In the genomic region with DNA sequence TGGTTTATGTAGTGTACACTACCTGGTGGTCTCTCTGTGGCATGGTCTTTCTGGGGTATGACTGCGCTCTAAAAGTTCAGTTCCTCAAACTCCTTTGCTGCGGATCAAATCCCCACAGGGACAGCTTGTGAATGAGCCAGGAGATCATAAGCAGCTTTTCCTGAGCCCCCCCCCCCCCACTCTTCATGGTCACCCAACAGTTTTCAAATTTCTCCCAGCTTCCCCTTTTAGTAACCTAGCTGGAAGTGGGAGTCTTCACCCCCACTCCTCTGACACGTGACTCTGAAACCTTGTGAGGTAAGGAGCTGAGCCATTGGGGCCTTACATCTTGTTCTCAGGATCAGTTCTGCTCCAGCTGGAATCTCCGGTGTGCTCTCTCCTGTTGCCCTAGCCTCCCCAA, we compare ENCODE assay signal across 33 mouse cellular contexts.
"Had no signal": no experiment of that assay in that cellular context is flagged by ENCODE, and none has a peak within 500 bp of the region (broad histone marks: within the 10 kb centered on the region; RNA-seq: fewer than 3 reads in every experiment).

No protein-coding gene starts in this region.

- H3K9ac ChIP-seq: limb, embryonic 12.5 days; limb, embryonic 13.5 days; limb, embryonic 15.5 days; liver, embryonic 12.5 days; liver, embryonic 13.5 days; liver, embryonic 14.5 days; liver, embryonic 15.5 days; liver, postnatal 0 days; lung, embryonic 14.5 days; lung, embryonic 15.5 days; midbrain, embryonic 12.5 days; midbrain, embryonic 13.5 days; midbrain, embryonic 15.5 days; neural tube, embryonic 12.5 days; neural tube, embryonic 13.5 days had no signal

- H3K4me2 ChIP-seq: limb, embryonic 12.5 days; limb, embryonic 13.5 days; limb, embryonic 15.5 days; liver, embryonic 11.5 days; liver, embryonic 12.5 days; liver, embryonic 13.5 days; liver, embryonic 15.5 days; lung, embryonic 14.5 days; lung, embryonic 15.5 days; midbrain, embryonic 11.5 days; midbrain, embryonic 12.5 days; midbrain, embryonic 13.5 days; midbrain, embryonic 15.5 days; neural tube, embryonic 12.5 days; neural tube, embryonic 13.5 days had no signal

- H3K9me3 ChIP-seq: limb, embryonic 10.5 days; limb, embryonic 12.5 days; limb, embryonic 13.5 days; limb, embryonic 15.5 days; liver, embryonic 12.5 days; liver, embryonic 13.5 days; liver, embryonic 15.5 days; lung, embryonic 15.5 days; megakaryocyte, embryonic 14.5 days; midbrain, embryonic 10.5 days; midbrain, embryonic 12.5 days; midbrain, embryonic 13.5 days; midbrain, embryonic 15.5 days; neural tube, embryonic 12.5 days; neural tube, embryonic 13.5 days had no signal

- ATAC-seq: liver, embryonic 12.5 days; liver, postnatal 0 days; lung, postnatal 0 days; midbrain, embryonic 13.5 days; midbrain, embryonic 15.5 days; midbrain, embryonic 16.5 days had no signal

- H3K27me3 ChIP-seq: limb, embryonic 13.5 days; limb, embryonic 15.5 days; liver, embryonic 12.5 days; liver, embryonic 13.5 days; liver, embryonic 15.5 days; lung, embryonic 15.5 days; megakaryocyte, embryonic 14.5 days; midbrain, embryonic 12.5 days; midbrain, embryonic 13.5 days; midbrain, embryonic 15.5 days; neural tube, embryonic 12.5 days; neural tube, embryonic 13.5 days had no signal

- H3K27ac ChIP-seq: limb, embryonic 10.5 days; limb, embryonic 12.5 days; limb, embryonic 13.5 days; limb, embryonic 15.5 days; liver, embryonic 12.5 days; liver, embryonic 13.5 days; liver, embryonic 14.5 days; liver, embryonic 15.5 days; lung, embryonic 15.5 days; macrophage; midbrain, embryonic 10.5 days; midbrain, embryonic 12.5 days; midbrain, embryonic 13.5 days; midbrain, embryonic 15.5 days; neural tube, embryonic 12.5 days; neural tube, embryonic 13.5 days had no signal

- H3K36me3 ChIP-seq: limb, embryonic 10.5 days; limb, embryonic 12.5 days; limb, embryonic 13.5 days; limb, embryonic 15.5 days; liver, embryonic 12.5 days; liver, embryonic 13.5 days; lung, embryonic 15.5 days; midbrain, embryonic 10.5 days; midbrain, embryonic 12.5 days; midbrain, embryonic 13.5 days; midbrain, embryonic 15.5 days; neural tube, embryonic 12.5 days; neural tube, embryonic 13.5 days had no signal

- DNase-seq: left cerebral cortex, postnatal 4 days; liver; liver, embryonic 13.5 days; liver, postnatal 0 days; lung, adult 18-20 months; lung, adult 2 months; lung, postnatal 10 days; lung, postnatal 14 days; lung, postnatal 36 days; lung, postnatal 4 days; midbrain, embryonic 14.5 days had no signal

- H3K4me3 ChIP-seq: limb, embryonic 10.5 days; limb, embryonic 12.5 days; limb, embryonic 13.5 days; limb, embryonic 15.5 days; liver, embryonic 12.5 days; liver, embryonic 13.5 days; liver, embryonic 15.5 days; lung, embryonic 15.5 days; megakaryocyte, embryonic 14.5 days; midbrain, embryonic 10.5 days; midbrain, embryonic 12.5 days; midbrain, embryonic 13.5 days; midbrain, embryonic 15.5 days; myocyte; neural tube, embryonic 12.5 days; neural tube, embryonic 13.5 days had no signal

- H3K4me1 ChIP-seq: limb, embryonic 10.5 days; limb, embryonic 12.5 days; limb, embryonic 13.5 days; limb, embryonic 15.5 days; liver, embryonic 12.5 days; liver, embryonic 13.5 days; liver, embryonic 15.5 days; lung, embryonic 15.5 days; megakaryocyte, embryonic 14.5 days; midbrain, embryonic 10.5 days; midbrain, embryonic 12.5 days; midbrain, embryonic 13.5 days; midbrain, embryonic 15.5 days; neural tube, embryonic 12.5 days; neural tube, embryonic 13.5 days had no signal
